Mouse (Mus musculus) limb, embryonic 13.5 days (tissue): ENCODE results near the gene Tac4. TPM values are rescaled to one million over a fixed set of nuclear protein-coding genes. Genes with fewer than 3 reads are reported as not detected.

Experiments
- ATAC-seq: fragments of 200-750 bp; cut with Nextera tagmentation; 2 replicates; pipeline ENCODE4 v1.8.0; 2017; ENCODE audit warnings: low read depth, moderate number of reproducible peaks, moderate TSS enrichment; ENCODE audit not compliant: low FRiP score
- H3K27ac ChIP-seq: fragments of 300-500 bp; sonication (generic); 2 replicates; pipeline ENCODE4 v1.5.1; 2015; ENCODE audit warnings: inconsistent platforms, mild to moderate bottlenecking, moderate library complexity
- H3K27me3 ChIP-seq: fragments of 300-500 bp; sonication (generic); 2 replicates; pipeline ENCODE4 v1.6.1; 2015; ENCODE audit warnings: mild to moderate bottlenecking, inconsistent platforms
- H3K36me3 ChIP-seq: fragments of 300-500 bp; sonication (generic); 2 replicates; pipeline ENCODE4 v1.6.1; 2015; ENCODE audit warnings: inconsistent platforms, mild to moderate bottlenecking, moderate library complexity
- H3K4me1 ChIP-seq: fragments of 300-500 bp; sonication (generic); 2 replicates; pipeline ENCODE4 v1.6.1; 2015; ENCODE audit warnings: inconsistent platforms
- H3K4me2 ChIP-seq: fragments of 300-500 bp; sonication (generic); replicated peaks from 2 replicates; pipeline ENCODE4 v1.6.1; 2015; ENCODE audit warnings: inconsistent platforms, mild to moderate bottlenecking, moderate library complexity
- H3K4me3 ChIP-seq: fragments of 300-500 bp; sonication (generic); 2 replicates; pipeline ENCODE4 v1.5.1; 2015; ENCODE audit warnings: moderate library complexity, mild to moderate bottlenecking, inconsistent platforms
- H3K9ac ChIP-seq: fragments of 300-500 bp; sonication (generic); 2 replicates; pipeline ENCODE4 v1.6.1; 2015; ENCODE audit warnings: mild to moderate bottlenecking, inconsistent platforms
- H3K9me3 ChIP-seq: fragments of 300-500 bp; sonication (generic); 2 replicates; pipeline ENCODE4 v1.6.1; 2016; ENCODE audit warnings: inconsistent platforms
- WGBS: fragments of 180-500 bp; shearing (Covaris S2); methylation state at CpG from one replicate; pipeline ENCODE4 v1.1.7; 2015; 5-methylcytosine and 5-hydroxymethylcytosine counted together
- polyA plus RNA-seq: library from polyadenylated mRNA; unstranded; fragments of >200 nt; fragmentation: Nextera tagmentation; extraction: Ambion mirVana; gene quantifications from 2 replicates; pipeline ENCODE4 v1.2.1, GENCODE M21; 2015

Tac4 gene
- polyA plus RNA-seq, 1 experiment from 2014 or later = 0.27 TPM

DNA sequence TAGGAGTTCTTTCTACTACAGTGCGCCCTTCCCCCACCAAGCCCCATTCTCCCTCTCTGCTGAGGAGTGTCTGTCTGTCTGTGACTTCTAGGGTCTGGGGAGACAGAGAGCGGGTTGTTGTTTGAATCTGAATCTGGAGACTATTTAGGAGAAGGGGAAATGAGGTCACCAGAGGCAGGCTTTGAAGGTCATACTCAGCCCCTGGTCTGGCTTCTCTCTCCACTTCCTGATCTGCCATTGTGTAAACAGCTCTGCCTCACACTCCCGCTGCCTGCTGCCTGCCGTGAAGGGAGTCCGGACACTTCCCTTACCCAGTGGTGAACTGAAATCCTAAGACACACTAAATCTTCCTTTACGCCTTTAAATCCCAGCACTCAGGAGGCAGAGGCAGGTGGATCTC, 22.9 kb upstream of the Tac4 start:
- WGBS = 56% methylated on average over 6 of the region's 6 CpGs
- H3K9ac ChIP-seq = no peak overlapping the region
- no peak for ATAC-seq
- H3K36me3 ChIP-seq = no peaks in the 10 kb centered on the region
- H3K27ac ChIP-seq = no peak overlapping the region
- H3K4me3 ChIP-seq = no peak overlapping the region
- no peaks in the 10 kb centered on the region for H3K27me3 ChIP-seq
- H3K4me1 ChIP-seq = no peaks in the 10 kb centered on the region
- no peaks in the 10 kb centered on the region for H3K9me3 ChIP-seq
- no peak overlapping the region for H3K4me2 ChIP-seq

DNA sequence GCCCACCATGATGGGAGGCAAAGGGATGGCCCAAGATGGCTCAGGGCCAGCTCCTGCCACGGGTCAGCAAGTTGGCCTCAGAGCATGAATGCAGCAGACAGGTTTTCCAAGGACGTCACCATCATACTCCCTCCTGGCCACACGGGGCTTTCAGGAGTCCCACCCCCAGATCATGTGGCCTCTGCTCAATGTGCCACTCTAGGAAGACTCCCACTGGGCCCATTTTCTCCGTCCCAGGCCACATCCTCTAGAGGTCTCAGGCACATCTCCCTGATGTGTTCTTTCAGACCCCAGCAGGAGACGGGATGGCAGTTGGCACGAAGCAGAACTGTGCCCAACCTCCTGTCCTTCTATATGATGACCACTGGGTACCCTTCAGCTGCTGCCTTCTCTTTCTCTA, 18.7 kb upstream of the Tac4 start:
- H3K27me3 ChIP-seq = no peaks in the 10 kb centered on the region
- H3K9ac ChIP-seq = no peak overlapping the region
- H3K4me3 ChIP-seq = no peak overlapping the region
- H3K27ac ChIP-seq = no peak overlapping the region
- 59% methylated on average over 6 of the region's 6 CpGs for WGBS
- no peaks in the 10 kb centered on the region for H3K36me3 ChIP-seq
- H3K4me2 ChIP-seq = no peak overlapping the region
- no peaks in the 10 kb centered on the region for H3K9me3 ChIP-seq
- no peaks in the 10 kb centered on the region for H3K4me1 ChIP-seq
- ATAC-seq = no peak

DNA sequence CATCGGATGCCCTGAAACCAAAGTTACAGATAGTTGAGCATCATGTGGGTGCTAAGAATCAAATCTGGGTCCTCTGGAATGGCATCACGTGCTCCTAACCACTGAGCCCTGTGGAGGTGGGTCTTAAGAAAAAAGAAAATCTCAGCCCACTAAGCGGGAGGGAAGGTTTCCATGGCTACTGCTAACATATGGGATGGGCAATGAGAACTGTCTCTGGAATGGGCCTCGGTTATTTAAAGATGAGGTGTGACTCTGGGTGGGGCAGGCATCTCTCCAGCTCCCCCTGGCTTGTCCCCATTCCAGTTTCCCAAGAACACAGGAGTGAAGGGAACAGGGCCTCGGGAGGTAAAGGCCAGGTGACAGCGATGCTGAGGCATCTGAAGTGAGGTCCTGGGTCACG, 15.9 kb upstream of the Tac4 start:
- Histone ChIP-seq H3K27ac (no peak overlapping the region), H3K4me2 (no peak overlapping the region), H3K4me3 (no peak overlapping the region), H3K9me3 (no peaks in the 10 kb centered on the region), H3K27me3 (peaks cover 4% of the 10 kb centered on the region; the same call in 1 of the 2 replicates), H3K36me3 (no peaks in the 10 kb centered on the region), H3K9ac (no peak overlapping the region), H3K4me1 (0 out of 2 replicates have a peak, but pooled peaks cover 2% of the 10 kb centered on the region)
- no peak for ATAC-seq
- WGBS = 67% methylated on average over 7 of the region's 7 CpGs

DNA sequence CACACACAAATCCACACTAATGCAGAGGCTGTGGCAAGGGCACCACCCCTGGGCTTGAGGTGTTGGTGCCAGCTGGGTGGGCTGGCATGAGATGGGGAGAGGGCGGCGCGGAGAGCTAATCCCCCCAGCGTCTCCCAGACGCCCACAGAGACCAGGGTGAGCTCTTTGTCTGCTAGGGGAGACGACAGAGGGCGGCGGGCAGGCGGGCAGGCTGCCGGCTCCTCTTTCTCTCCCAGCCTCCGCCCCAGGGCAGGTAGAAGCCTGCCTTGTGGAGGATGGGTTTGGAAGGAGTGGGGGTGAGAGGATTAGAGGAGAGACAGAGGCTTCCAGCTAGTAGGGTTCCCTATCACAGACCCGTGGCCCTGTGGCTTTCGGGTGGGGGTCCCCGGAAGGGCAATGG, 14.3 kb upstream of the Tac4 start:
- no peak for ATAC-seq
- H3K36me3 ChIP-seq = no peaks in the 10 kb centered on the region
- H3K4me2 ChIP-seq = no peak overlapping the region
- no peak overlapping the region for H3K27ac ChIP-seq
- H3K9me3 ChIP-seq = no peaks in the 10 kb centered on the region
- H3K27me3 ChIP-seq = peaks cover 6% of the 10 kb centered on the region; the same call in 1 of the 2 replicates
- 53% methylated on average over 14 of the region's 14 CpGs for WGBS
- 0 out of 2 replicates have a peak, but pooled peaks cover 2% of the 10 kb centered on the region for H3K4me1 ChIP-seq
- 0 out of 2 replicates have a peak overlapping the region, but pooled peaks have one; percentile 39 for H3K9ac ChIP-seq
- H3K4me3 ChIP-seq = no peak overlapping the region

- Histone ChIP-seq H3K9ac (no peak overlapping the region; the same call in 1 of the 2 replicates), H3K4me3 (no peak overlapping the region), H3K9me3 (no peaks in the 10 kb centered on the region), H3K36me3 (no peaks in the 10 kb centered on the region), H3K27ac (no peak overlapping the region), H3K27me3 (peaks cover 6% of the 10 kb centered on the region; the same call in 1 of the 2 replicates), H3K4me1 (0 out of 2 replicates have a peak, but pooled peaks cover 2% of the 10 kb centered on the region), H3K4me2 (no peak overlapping the region)
- 46% methylated on average over 10 of the region's 10 CpGs for WGBS
- ATAC-seq = no peak
Observed at GRCm38 (mm10) chr11:95250110-95250509, 11.2 kb upstream of the Tac4 start.

DNA sequence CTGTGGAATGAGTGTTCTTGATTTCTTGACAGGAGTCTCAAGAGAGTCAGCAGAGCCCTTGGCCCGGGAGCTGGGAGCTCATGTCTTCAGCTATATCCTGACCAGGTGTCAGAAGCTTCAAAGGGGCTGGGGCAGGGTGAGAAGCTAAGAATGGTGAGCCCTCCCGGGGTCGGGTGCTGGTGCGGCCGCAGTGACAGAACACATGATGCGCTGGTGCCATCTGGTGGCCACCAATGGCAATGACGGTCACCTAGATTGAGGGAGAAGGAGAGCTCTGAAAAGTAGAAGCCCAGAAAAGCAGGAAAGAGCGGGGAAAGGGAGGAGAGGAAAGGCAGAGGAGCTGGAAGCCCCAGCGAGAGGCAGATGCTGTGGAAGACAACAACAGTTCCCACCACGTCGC, 10.0 kb upstream of the Tac4 start:
- Histone ChIP-seq H3K9ac (no peak overlapping the region), H3K36me3 (no peaks in the 10 kb centered on the region), H3K4me2 (no peak overlapping the region), H3K4me1 (0 out of 2 replicates have a peak, but pooled peaks cover 2% of the 10 kb centered on the region), H3K9me3 (no peaks in the 10 kb centered on the region), H3K4me3 (no peak overlapping the region), H3K27me3 (peaks cover 6% of the 10 kb centered on the region; the same call in 1 of the 2 replicates), H3K27ac (no peak overlapping the region)
- 5% methylated on average over 11 of the region's 11 CpGs for WGBS
- ATAC-seq = no peak

- Histone ChIP-seq H3K4me1 (0 out of 2 replicates have a peak, but pooled peaks cover 2% of the 10 kb centered on the region), H3K27ac (no peak overlapping the region), H3K36me3 (no peaks in the 10 kb centered on the region), H3K27me3 (peaks cover 6% of the 10 kb centered on the region; the same call in 1 of the 2 replicates), H3K4me3 (no peak overlapping the region), H3K4me2 (no peak overlapping the region), H3K9ac (no peak overlapping the region), H3K9me3 (no peaks in the 10 kb centered on the region)
- ATAC-seq = no peak
- 84% methylated on average over 6 of the region's 6 CpGs for WGBS
Observed at GRCm38 (mm10) chr11:95252104-95252503, 9.2 kb upstream of the Tac4 start.

DNA sequence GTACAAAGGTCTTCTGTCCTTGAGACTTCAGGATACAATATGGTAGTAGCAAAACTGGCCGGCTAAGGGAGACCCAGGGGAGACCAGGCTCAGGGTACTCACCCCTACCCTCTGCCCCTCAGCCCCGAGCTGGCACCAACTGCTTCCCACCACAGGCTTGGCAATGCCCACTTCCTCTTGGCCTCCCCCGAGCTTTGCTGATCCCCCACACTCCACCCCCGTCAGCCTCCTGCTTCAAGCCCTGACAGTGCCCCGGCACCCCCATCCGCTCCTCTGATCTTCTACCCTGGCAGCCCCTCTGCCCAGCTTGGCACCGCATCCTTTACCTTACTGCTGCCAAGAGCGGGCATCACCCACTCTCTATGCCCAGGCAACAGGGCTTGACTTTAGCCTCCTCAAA, 7.2 kb upstream of the Tac4 start:
- Histone ChIP-seq H3K9ac (no peak overlapping the region), H3K27ac (no peak overlapping the region), H3K4me3 (no peak overlapping the region), H3K4me2 (no peak overlapping the region), H3K9me3 (no peaks in the 10 kb centered on the region), H3K27me3 (peaks cover 6% of the 10 kb centered on the region; the same call in 1 of the 2 replicates), H3K36me3 (no peaks in the 10 kb centered on the region), H3K4me1 (peaks cover 7% of the 10 kb centered on the region; the same call in 1 of the 2 replicates)
- no peak for ATAC-seq
- WGBS = 79% methylated on average over 8 of the region's 8 CpGs

DNA sequence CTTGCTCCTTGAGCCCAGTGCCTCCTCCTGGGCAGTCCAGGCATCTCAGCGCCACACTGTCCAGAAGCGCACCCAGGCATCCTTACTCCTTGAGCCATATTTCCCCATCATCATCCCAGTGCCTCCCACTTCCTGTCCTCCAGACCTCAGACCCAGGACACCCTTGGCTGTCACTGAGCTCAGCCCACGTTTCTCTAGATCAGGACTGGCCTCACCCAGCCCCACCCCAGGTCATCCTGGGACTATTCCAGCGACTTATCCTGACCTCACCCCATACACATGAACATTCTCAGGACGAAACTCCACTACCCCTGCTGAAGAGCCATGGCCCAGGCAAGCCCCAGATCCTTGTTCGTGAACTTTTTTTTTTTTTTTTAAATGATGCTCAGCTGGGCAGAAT, 5.6 kb upstream of the Tac4 start:
- Histone ChIP-seq H3K9ac (no peak overlapping the region), H3K4me3 (no peak overlapping the region), H3K36me3 (no peaks in the 10 kb centered on the region), H3K4me1 (peaks cover 8% of the 10 kb centered on the region; the same call in 1 of the 2 replicates), H3K27me3 (no peaks in the 10 kb centered on the region), H3K4me2 (no peak overlapping the region), H3K27ac (no peak overlapping the region), H3K9me3 (no peaks in the 10 kb centered on the region)
- 79% methylated on average over 6 of the region's 6 CpGs for WGBS
- no peak for ATAC-seq

DNA sequence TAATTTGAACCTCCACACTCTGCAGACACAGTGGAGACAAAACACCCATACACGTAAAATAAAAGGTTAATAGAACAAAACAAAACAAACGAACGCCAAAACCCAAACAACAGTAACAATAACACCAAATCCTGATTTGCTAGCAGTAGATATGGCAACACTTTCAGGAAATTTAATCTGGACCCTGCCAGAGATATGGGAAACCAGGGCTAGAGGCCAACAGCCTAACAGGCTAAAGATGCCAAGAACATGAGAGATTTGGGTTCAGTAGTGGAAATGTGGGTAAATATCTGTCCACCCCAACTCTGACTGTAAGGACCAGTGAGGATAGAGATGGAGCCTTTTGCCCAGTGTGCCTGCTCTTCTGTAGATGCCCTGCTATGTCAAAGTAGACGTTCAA, 3.4 kb upstream of the Tac4 start:
- H3K27ac ChIP-seq = no peak overlapping the region
- no peak for ATAC-seq
- H3K27me3 ChIP-seq = peaks cover 6% of the 10 kb centered on the region; the same call in 1 of the 2 replicates
- no peaks in the 10 kb centered on the region for H3K9me3 ChIP-seq
- H3K4me2 ChIP-seq = peak overlapping the region; percentile 91
- H3K36me3 ChIP-seq = no peaks in the 10 kb centered on the region
- peaks cover 8% of the 10 kb centered on the region; the same call in 1 of the 2 replicates for H3K4me1 ChIP-seq
- WGBS = 56% methylated on average over 4 of the region's 4 CpGs
- no peak overlapping the region; the same call in 1 of the 2 replicates for H3K9ac ChIP-seq
- peak overlapping the region; percentile 65; the same call in 1 of the 2 replicates for H3K4me3 ChIP-seq

GRCm38 (mm10) chr11:95258490-95258889, 2.8 kb upstream of the Tac4 start:
- WGBS = under 1% methylated on average over 26 of the region's 26 CpGs
- ATAC-seq = 0 out of 2 replicates have a peak, but pooled peaks have one; percentile 49
- H3K36me3 ChIP-seq = no peaks in the 10 kb centered on the region

GRCm38 (mm10) chr11:95259088-95259849, 2.1 kb upstream of the Tac4 start:
- Histone ChIP-seq H3K36me3 (no peaks in the 10 kb centered on the region), H3K4me3 (peak overlapping the region; percentile 65), H3K9me3 (no peaks in the 10 kb centered on the region), H3K27ac (peak overlapping the region; percentile 48; the same call in 1 of the 2 replicates), H3K9ac (peak overlapping the region; percentile 80), H3K4me1 (peaks cover 15% of the 10 kb centered on the region), H3K27me3 (peaks cover 6% of the 10 kb centered on the region; the same call in 1 of the 2 replicates), H3K4me2 (peak overlapping the region; percentile 91)
- ATAC-seq = peak; percentile 74
- WGBS = under 1% methylated on average over 73 of the region's 73 CpGs

More at GRCm38 (mm10) chr11:95258490-95258889, 2.8 kb upstream of the Tac4 start:
- peaks cover 9% of the 10 kb centered on the region; the same call in 1 of the 2 replicates for H3K4me1 ChIP-seq
- H3K4me2 ChIP-seq = peak overlapping the region; percentile 91
- no peaks in the 10 kb centered on the region for H3K9me3 ChIP-seq
- peak overlapping the region; percentile 80 for H3K9ac ChIP-seq
- H3K27ac ChIP-seq = 0 out of 2 replicates have a peak overlapping the region, but pooled peaks have one; percentile 39
- H3K27me3 ChIP-seq = peaks cover 6% of the 10 kb centered on the region; the same call in 1 of the 2 replicates
- H3K4me3 ChIP-seq = peak overlapping the region; percentile 65
